Mouse (Mus musculus) embryo, embryonic 10 days (tissue): ENCODE results near the gene Nav3.
A peak's percentile ranks its signal among the peaks of the same experiment; 100 is the strongest.

Experiments used
- DNase-seq: peaks from one replicate; pipeline ENCODE4 v3.0.0-alpha.2; 2015; ENCODE audit warnings: low spot score

Nav3 gene

DNA sequence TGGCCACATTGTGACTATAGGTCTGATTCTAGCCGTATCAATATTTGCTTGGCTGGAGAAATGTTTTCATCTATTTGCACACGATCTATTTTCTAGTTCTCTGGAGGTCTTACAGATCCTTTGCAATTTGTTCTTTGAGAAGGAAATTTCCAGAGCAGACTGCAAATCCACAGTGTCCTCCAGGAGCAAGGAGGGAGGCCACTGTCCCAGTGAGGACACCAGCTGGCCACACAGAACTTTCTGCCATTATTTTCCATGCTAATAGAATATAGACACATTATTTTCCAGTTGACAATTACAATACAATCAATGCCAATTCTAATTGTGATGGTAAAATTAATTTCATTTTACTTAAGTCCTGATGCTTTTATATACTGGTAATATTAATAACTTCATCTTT lies 783.1 kb downstream of the Nav3 start:
- DNase-seq, result no peak

DNA sequence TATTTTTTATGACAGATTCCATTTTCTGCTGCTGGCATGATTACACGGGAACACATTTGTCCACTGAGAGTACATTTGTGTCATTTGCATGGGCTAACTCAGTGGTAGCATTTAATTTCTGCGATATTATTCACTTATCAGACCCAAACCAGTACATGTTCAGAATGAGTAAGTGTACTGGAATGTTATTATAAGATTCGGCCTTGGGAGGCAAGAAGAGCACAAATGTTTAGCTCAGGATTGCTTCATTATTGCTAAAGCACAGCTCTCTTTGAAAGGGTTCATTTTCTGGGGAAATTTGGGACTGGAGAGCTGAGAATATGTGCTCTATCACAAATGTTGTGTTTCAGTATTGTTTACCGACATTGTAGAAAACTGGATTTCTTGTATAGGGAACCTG lies 788.6 kb downstream of the Nav3 start:
- DNase-seq, result no peak

- peak; percentile 80 for DNase-seq
Observed at GRCm38 (mm10) chr10:109664629-109665317, 791.2 kb downstream of the Nav3 start.

DNA sequence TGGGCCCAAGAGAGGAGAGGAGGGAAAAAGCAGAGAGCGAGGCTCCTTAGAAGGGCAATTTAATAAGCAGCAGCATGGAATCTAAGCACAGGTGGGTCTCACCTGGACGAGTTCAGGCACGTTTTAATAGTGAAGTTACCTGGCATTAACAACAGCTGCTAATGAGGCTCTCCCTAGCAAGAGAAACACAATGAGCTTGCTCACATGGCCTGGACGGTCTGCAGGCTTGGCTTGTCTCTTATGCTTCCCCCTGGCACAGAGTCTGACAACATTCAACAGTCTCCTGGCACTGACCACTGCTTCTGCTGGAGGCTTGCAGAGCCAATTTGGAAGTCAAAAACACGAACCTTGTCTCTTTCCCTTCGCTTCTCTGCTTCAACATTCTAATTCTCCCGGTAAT lies 804.5 kb downstream of the Nav3 start:
- DNase-seq, result no peak

DNA sequence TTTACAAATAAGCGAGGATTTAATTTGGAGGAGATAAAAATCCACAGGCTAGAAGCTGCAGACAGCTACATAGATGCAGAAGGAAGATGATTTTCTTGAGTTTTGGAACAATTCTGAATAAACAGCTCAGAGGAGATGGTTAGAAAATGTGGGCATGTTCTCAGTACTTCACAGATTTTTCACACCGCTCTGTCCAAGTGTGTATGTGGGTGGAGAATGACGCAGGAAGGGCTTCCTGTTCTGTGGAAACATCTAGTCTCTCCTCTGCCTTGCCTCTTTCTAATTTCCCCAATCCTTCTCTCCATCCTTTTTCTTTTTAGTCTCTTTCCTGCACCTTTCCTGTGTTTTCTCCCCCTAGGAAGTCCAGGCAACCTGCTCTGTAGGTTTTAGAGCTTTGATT lies 812.4 kb downstream of the Nav3 start:
- DNase-seq, result no peak

DNA sequence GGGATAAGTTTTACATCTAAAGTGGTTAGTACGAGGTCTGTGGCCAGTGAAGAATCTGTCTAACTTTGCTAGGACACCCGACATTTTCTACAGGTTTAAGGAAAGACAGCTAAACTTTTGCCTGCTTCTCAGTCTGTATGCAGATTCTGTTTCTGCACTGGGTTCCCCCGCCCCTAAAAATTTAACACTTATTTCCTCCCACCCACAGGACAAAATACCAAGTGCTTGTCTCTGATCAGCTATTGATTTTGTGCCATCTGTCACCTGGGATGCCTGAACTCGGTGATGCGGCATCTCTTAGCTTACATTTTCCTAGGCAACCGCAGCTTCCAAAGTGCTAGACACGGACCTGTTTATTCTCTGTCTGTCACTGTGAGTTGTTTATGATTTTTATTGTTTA lies 814.2 kb downstream of the Nav3 start:
- DNase-seq, result no peak

DNA sequence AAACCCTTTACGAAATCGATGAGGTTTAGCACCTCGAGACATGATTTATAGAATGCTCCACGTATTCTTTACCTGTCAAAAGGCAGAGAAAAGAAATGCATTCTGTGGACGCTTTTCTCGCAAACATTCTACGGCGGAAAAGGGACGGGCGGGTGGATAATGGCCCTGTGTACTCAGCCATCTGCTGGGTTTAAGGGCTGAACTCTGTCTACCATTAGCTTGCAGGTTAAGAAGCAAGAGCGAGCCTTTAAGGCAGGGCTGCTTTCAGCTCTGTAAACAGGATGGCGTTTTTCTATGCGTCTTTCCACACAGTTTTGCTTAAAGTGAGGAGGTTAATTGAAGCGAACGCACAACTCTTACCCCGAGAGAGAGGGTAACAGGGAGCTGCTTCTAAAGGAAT lies 818.3 kb downstream of the Nav3 start:
- DNase-seq, result no peak
